Mouse (Mus musculus): ENCODE measurements at regions not wholly inside any gene's neighbourhood (a gene's known extent, or its start where the extent isn't known, plus 50 kb on each side); places are given as distances from the start of the nearest gene placed in this dataset.

- TF ChIP-seq CTCF (IDR thresholded peaks at IDR 0.05; ENCODE audit: insufficient read depth, low read length) (no peak), POLR2A (IDR thresholded peaks at IDR 0.05; ENCODE audit: borderline replicate concordance, extremely low read depth, low read depth, low read length) (no peak)
Measured at GRCm38 (mm10) chr1:76466562-76466961, 920.5 kb downstream of the Slc4a3 start.
